Mouse (Mus musculus): ENCODE measurements around the gene Tmco4. TPM values are rescaled to one million over a fixed set of nuclear protein-coding genes. Genes with fewer than 3 reads are reported as not detected.

Tmco4 gene
- polyA plus RNA-seq, 1 experiment from 2014 or later, result 1.1 TPM

DNA sequence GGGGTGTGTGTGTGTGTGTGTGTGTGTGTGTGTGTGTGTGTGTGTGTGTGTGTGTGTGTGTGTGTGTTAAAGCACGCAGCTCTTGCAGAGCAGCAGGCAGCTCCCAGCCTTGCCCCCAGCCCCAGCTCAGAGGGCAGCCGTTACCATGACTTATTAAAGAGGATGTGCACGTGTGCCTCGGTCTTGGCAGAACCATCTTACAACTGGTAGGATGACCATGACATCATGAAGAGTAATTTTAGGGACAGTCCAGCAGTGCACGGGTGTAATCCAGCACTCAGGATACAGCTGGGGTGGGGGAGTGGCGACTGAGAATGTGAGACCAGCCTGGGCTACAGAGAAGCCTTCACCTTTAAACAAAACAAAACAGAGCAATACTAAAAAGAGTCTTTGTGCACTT is 32.5 kb downstream of the Tmco4 start:
- Histone ChIP-seq H3K4me2 (replicated peaks) (no peak overlapping the region), H3K27ac (0 out of 2 replicates have a peak overlapping the region, but pooled peaks have one; percentile 17), H3K27me3 (0 out of 2 replicates have a peak, but pooled peaks cover 2% of the 10 kb centered on the region), H3K4me1 (peaks cover 32% of the 10 kb centered on the region), H3K9me3 (replicated peaks) (no peaks in the 10 kb centered on the region), H3K36me3 (no peaks in the 10 kb centered on the region), H3K4me3 (no peak overlapping the region), H3K9ac (no peak overlapping the region)
- 0 out of 2 replicates have a peak, but pooled peaks have one; percentile 23 for ATAC-seq (ENCODE audit: low FRiP score)
- 55% methylated on average over 6 of the region's 6 CpGs for WGBS

GRCm38 (mm10) chr4:139007353-139007752 is 34.7 kb downstream of the Tmco4 start:
- no peaks in the 10 kb centered on the region for H3K36me3 ChIP-seq
- H3K27me3 ChIP-seq, result 0 out of 2 replicates have a peak, but pooled peaks cover 2% of the 10 kb centered on the region
- WGBS, result 85% methylated on average over 3 of the region's 3 CpGs
- ATAC-seq (ENCODE audit: low FRiP score), result no peak
- no peak overlapping the region for H3K27ac ChIP-seq
- H3K4me1 ChIP-seq, result peaks cover 29% of the 10 kb centered on the region
- no peaks in the 10 kb centered on the region for H3K9me3 ChIP-seq (replicated peaks)
- H3K4me2 ChIP-seq (replicated peaks), result no peak overlapping the region
- H3K4me3 ChIP-seq, result no peak overlapping the region
- no peak overlapping the region for H3K9ac ChIP-seq

DNA sequence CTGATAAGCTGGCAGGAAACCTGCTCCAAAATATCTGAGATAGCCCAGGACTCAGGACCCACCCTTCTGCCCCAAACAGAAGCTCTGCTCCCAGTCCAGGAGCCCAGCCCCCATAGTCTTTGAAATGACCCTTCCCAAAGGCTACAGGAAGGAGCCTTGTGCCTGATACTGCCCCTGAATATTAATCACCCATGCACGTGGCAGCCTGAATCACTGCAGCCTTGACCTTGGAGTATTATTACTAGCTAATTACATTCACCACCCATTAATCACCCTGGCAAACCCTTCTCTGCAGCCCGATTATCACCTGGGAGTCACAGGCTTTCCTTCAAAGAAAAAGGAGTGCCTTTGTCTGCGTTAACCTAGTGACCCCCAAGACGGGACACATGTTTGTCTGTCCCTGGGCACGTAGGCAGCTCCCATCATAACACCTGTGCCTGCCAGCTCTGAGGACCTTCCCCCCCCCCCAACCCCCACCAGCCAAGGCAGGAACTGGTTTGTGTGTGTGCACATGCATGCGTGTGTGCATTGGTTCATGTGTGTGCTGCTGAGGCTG is 35.4 kb downstream of the Tmco4 start:
- Histone ChIP-seq H3K4me1 (peaks cover 29% of the 10 kb centered on the region), H3K4me2 (replicated peaks) (no peak overlapping the region), H3K9ac (no peak overlapping the region), H3K9me3 (replicated peaks) (no peaks in the 10 kb centered on the region), H3K4me3 (no peak overlapping the region), H3K27ac (0 out of 2 replicates have a peak overlapping the region, but pooled peaks have one; percentile 7), H3K27me3 (0 out of 2 replicates have a peak, but pooled peaks cover 2% of the 10 kb centered on the region), H3K36me3 (no peaks in the 10 kb centered on the region)
- no peak for ATAC-seq (ENCODE audit: low FRiP score)
- 39% methylated on average over 6 of the region's 6 CpGs for WGBS

DNA sequence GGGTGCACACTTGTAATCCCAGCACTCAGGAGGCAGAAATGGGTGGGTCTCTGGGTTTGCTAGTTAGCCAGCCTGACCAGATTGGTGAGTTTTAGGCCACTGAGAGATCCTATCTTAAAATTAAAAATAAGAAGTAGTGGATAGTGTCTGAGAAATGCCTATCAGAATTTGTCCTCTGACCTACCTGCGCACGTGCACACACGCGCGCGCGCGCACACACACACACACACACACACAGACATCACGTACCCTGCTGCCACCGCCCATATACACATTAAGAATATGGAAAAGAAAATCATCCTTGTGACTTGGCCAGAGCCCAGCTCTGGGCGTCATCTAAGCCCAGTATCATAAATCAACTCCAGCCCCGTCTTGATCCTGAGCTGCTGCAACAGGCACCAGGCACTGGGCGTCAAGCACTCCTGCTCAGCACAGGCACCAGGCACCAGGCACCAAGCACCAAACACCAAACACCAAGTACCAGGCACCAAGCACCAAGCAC is 38.6 kb downstream of the Tmco4 start:
- Histone ChIP-seq H3K4me2 (replicated peaks) (no peak overlapping the region), H3K4me1 (peaks cover 18% of the 10 kb centered on the region), H3K27me3 (peaks cover 2% of the 10 kb centered on the region; the same call in 1 of the 2 replicates), H3K9ac (no peak overlapping the region), H3K4me3 (no peak overlapping the region), H3K9me3 (replicated peaks) (no peaks in the 10 kb centered on the region), H3K27ac (no peak overlapping the region), H3K36me3 (no peaks in the 10 kb centered on the region)
- no peak for ATAC-seq (ENCODE audit: low FRiP score)
- 92% methylated on average over 13 of the region's 13 CpGs for WGBS

DNA sequence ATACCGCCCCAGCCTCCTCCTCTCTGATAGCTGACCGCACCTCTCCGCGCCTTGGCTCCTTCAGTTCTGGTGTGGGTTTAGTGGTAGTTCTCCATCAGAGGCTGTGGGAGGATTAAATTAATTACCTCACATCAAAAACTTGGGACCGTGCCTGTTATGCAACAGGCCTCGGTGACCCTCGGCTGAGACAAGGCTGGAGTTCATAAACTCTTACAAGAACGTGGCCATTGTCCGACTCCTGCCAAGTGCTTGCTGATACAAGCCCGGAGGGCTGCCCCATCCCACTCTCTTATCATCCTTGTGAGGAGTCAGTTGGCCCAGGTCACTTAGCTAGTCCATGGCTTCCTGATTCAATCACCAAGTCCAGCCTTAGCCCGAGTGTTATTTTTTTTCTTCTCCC is 40.6 kb downstream of the Tmco4 start:
- ATAC-seq (ENCODE audit: low FRiP score), result no peak
- Histone ChIP-seq H3K27me3 (no peaks in the 10 kb centered on the region; the same call in 1 of the 2 replicates), H3K4me3 (no peak overlapping the region), H3K9ac (no peak overlapping the region), H3K4me2 (replicated peaks) (no peak overlapping the region), H3K36me3 (no peaks in the 10 kb centered on the region), H3K27ac (no peak overlapping the region), H3K9me3 (replicated peaks) (no peaks in the 10 kb centered on the region), H3K4me1 (peaks cover 2% of the 10 kb centered on the region)
- WGBS, result 88% methylated on average over 11 of the region's 11 CpGs

DNA sequence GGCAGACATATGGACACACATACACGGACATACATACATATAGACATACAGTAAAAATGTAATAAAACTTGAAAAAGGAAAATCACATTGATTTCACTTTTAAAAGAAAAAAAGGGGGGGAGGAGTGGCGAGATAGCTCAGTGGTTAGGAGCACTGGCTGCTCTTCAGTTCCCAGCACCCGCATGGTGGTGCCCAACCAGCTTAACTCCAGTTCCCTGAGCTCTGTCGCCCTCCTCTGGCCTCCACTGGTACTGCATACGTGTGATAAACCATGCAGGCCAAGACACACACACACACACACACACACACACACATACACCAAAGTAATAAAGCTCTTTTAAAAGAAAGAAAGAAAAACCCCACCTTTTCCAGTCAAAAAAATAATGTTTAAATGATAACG is 42.1 kb downstream of the Tmco4 start:
- H3K4me2 ChIP-seq (replicated peaks), result no peak overlapping the region
- no peaks in the 10 kb centered on the region for H3K36me3 ChIP-seq
- no peaks in the 10 kb centered on the region for H3K9me3 ChIP-seq (replicated peaks)
- H3K4me3 ChIP-seq, result no peak overlapping the region
- H3K4me1 ChIP-seq, result no peaks in the 10 kb centered on the region
- no peaks in the 10 kb centered on the region; the same call in 1 of the 2 replicates for H3K27me3 ChIP-seq
- H3K27ac ChIP-seq, result no peak overlapping the region
- no peak for ATAC-seq (ENCODE audit: low FRiP score)
- no peak overlapping the region for H3K9ac ChIP-seq
- WGBS, result 81% methylated on average over 6 of the region's 6 CpGs

- Histone ChIP-seq H3K27ac (no peak overlapping the region; the same call in 1 of the 2 replicates), H3K4me3 (no peak overlapping the region)
- 93% methylated on average over 14 of the region's 14 CpGs for WGBS
These were observed 45.7 kb downstream of the Tmco4 start for GRCm38 (mm10) chr4:139018388-139018787.

GRCm38 (mm10) chr4:139018976-139019375 is 46.3 kb downstream of the Tmco4 start:
- 44% methylated on average over 4 of the region's 4 CpGs for WGBS
- H3K4me2 ChIP-seq (replicated peaks), result no peak overlapping the region
- ATAC-seq (ENCODE audit: low FRiP score), result peak; percentile 58; the same call in 1 of the 2 replicates

More at GRCm38 (mm10) chr4:139018388-139018787, 45.7 kb downstream of the Tmco4 start:
- ATAC-seq (ENCODE audit: low FRiP score), result no peak
- Histone ChIP-seq H3K4me1 (no peaks in the 10 kb centered on the region), H3K36me3 (no peaks in the 10 kb centered on the region), H3K9me3 (replicated peaks) (no peaks in the 10 kb centered on the region), H3K4me2 (replicated peaks) (no peak overlapping the region), H3K27me3 (no peaks in the 10 kb centered on the region), H3K9ac (no peak overlapping the region)

GRCm38 (mm10) chr4:139019413-139019812 is 46.7 kb downstream of the Tmco4 start:
- no peak overlapping the region for H3K4me2 ChIP-seq (replicated peaks)
- no peak overlapping the region for H3K4me3 ChIP-seq
- no peaks in the 10 kb centered on the region for H3K27me3 ChIP-seq
- H3K36me3 ChIP-seq, result no peaks in the 10 kb centered on the region
- no peaks in the 10 kb centered on the region for H3K9me3 ChIP-seq (replicated peaks)
- peak; percentile 60; the same call in 1 of the 2 replicates for ATAC-seq (ENCODE audit: low FRiP score)
- H3K27ac ChIP-seq, result peak overlapping the region; percentile 56
- peaks cover 3% of the 10 kb centered on the region; the same call in 1 of the 2 replicates for H3K4me1 ChIP-seq
- no peak overlapping the region for H3K9ac ChIP-seq
- 66% methylated on average over 13 of the region's 13 CpGs for WGBS

More at GRCm38 (mm10) chr4:139018976-139019375, 46.3 kb downstream of the Tmco4 start:
- no peaks in the 10 kb centered on the region for H3K27me3 ChIP-seq
- H3K9ac ChIP-seq, result no peak overlapping the region
- no peak overlapping the region for H3K4me3 ChIP-seq
- no peaks in the 10 kb centered on the region for H3K9me3 ChIP-seq (replicated peaks)
- H3K27ac ChIP-seq, result peak overlapping the region; percentile 56; the same call in 1 of the 2 replicates
- H3K4me1 ChIP-seq, result no peaks in the 10 kb centered on the region
- no peaks in the 10 kb centered on the region for H3K36me3 ChIP-seq

- 85% methylated on average over 3 of the region's 3 CpGs for WGBS
- Histone ChIP-seq H3K4me3 (no peak overlapping the region), H3K9ac (no peak overlapping the region), H3K27ac (no peak overlapping the region), H3K4me2 (replicated peaks) (no peak overlapping the region), H3K9me3 (replicated peaks) (no peaks in the 10 kb centered on the region), H3K27me3 (no peaks in the 10 kb centered on the region), H3K4me1 (peaks cover 6% of the 10 kb centered on the region), H3K36me3 (no peaks in the 10 kb centered on the region)
- no peak for ATAC-seq (ENCODE audit: low FRiP score)
These were observed 47.7 kb downstream of the Tmco4 start for GRCm38 (mm10) chr4:139020385-139020784.

DNA sequence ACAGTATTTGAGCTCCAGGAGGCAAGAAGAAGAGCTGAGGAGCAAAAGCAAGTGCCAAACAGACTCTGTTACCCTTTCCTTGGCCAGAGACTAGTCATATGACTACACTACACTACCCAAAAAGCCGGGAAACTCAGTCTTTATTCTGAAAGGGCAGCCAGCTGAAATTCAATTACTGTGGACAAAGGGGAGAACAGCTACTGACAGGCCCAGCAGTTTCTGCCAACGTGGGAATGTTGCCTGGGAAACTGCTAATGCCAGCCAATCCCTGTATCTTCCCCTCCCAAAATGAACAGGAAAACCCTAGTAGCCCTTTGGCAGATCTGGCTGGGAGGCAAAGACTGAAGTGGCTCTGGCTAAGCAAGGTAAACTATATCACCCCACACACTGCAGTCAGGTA is 51.7 kb downstream of the Tmco4 start:
- Histone ChIP-seq H3K9me3 (replicated peaks) (no peaks in the 10 kb centered on the region), H3K9ac (0 out of 2 replicates have a peak overlapping the region, but pooled peaks have one; percentile 18), H3K4me1 (peaks cover 6% of the 10 kb centered on the region), H3K27me3 (no peaks in the 10 kb centered on the region), H3K4me3 (no peak overlapping the region), H3K4me2 (replicated peaks) (no peak overlapping the region), H3K36me3 (no peaks in the 10 kb centered on the region), H3K27ac (no peak overlapping the region)
- no peak for ATAC-seq (ENCODE audit: low FRiP score)
- 3% methylated on average over 2 of the region's 2 CpGs for WGBS

DNA sequence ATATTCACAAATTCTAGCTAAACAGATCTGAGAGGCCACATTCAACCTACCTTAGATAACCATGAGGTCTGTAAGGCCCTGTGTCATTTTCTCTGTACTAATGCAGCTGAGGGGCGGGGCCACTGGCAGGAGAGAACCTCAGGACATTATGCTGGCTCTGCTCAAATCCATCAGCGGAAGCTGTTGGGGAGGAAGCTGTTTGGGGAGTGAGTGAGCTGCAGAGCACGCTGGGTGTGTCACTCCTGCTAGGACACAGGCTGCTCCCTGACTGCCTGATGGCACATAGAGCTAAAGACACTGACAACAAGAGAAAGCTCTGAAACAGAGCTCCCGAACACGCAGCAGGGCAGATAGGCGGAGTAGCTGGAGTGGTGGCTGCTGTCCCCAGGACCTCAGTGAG is 58.0 kb downstream of the Tmco4 start:
- H3K9me3 ChIP-seq (replicated peaks), result no peaks in the 10 kb centered on the region
- H3K36me3 ChIP-seq, result no peaks in the 10 kb centered on the region
- 67% methylated on average over 6 of the region's 6 CpGs for WGBS
- H3K4me3 ChIP-seq, result no peak overlapping the region
- ATAC-seq (ENCODE audit: low FRiP score), result no peak
- no peak overlapping the region for H3K4me2 ChIP-seq (replicated peaks)
- H3K4me1 ChIP-seq, result no peaks in the 10 kb centered on the region
- H3K27me3 ChIP-seq, result no peaks in the 10 kb centered on the region
- H3K9ac ChIP-seq, result no peak overlapping the region
- H3K27ac ChIP-seq, result no peak overlapping the region

DNA sequence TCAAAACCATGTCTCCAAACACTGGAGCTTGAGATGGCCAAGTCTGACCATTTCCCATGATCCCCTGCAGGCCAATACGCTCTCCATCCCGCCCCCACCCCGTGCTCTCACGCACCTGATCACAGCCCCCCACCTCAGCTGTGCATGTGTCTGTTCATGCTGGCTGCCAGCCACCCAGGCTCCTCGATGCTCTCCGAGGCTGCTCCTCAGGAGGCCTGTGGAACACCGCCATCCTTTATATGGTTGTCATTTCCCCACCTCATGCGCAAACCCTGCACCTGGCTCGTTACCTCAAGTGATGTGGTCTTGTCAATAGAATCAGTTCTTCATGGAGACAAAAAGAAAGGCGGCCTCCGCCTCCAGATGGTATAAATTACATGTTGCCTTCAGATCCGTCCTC is 59.8 kb downstream of the Tmco4 start:
- Histone ChIP-seq H3K9me3 (replicated peaks) (no peaks in the 10 kb centered on the region), H3K27ac (no peak overlapping the region), H3K9ac (no peak overlapping the region), H3K36me3 (no peaks in the 10 kb centered on the region), H3K4me2 (replicated peaks) (no peak overlapping the region), H3K4me1 (peaks cover 3% of the 10 kb centered on the region), H3K4me3 (no peak overlapping the region), H3K27me3 (no peaks in the 10 kb centered on the region)
- WGBS, result 72% methylated on average over 12 of the region's 12 CpGs
- ATAC-seq (ENCODE audit: low FRiP score), result no peak

Measured in hindbrain, embryonic 12.5 days (tissue).